Mouse (Mus musculus): ENCODE data around the gene Mok.

- TF ChIP-seq CTCF (conservative IDR thresholded peaks at IDR 0.05; ENCODE audit: low read length), result no peak
- no peak for TF ChIP-seq NANOG (IDR thresholded peaks at IDR 0.05; ENCODE audit: borderline replicate concordance, low read length)
Measured at GRCm38 (mm10) chr12:110835182-110835581, 5.6 kb downstream of the Mok start.
